In the genomic region with DNA sequence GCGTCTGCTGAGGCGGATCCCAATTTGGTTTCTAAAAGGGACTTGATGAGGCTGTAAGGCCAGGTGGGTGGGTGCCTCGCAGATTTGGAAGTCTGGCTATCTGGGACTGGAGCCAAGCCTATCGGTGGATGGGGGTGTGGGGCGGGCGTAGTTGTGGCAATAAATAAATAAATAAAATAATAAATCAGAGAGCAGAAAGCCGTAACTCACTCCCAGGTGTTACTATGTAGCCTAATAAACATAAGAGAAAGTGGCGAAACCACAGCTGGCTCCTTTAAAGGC, we compare ENCODE assay signal across 9 mouse cellular contexts. TPM values are rescaled to one million over a fixed set of nuclear protein-coding genes. Genes with fewer than 3 reads are reported as not detected.
A peak's percentile ranks its signal among the peaks of the same experiment; 100 is the strongest.
DNase-seq lines count a peak whose midpoint lies in the region; ATAC-seq lines count a peak whose summit lies in the region.
"Had no signal": no experiment of that assay in that cellular context is flagged by ENCODE, and none has a peak within 500 bp of the region (broad histone marks: within the 10 kb centered on the region; RNA-seq: fewer than 3 reads in every experiment).

No protein-coding gene starts in this region.

- DNase-seq in heart, adult 9 months (ENCODE audit: low spot score in 2 of 2) = no peak
- peak; percentile 28 for DNase-seq in brain, adult 2 months (ENCODE audit: low read depth, low spot score)
- DNase-seq in right cerebral cortex, postnatal 36 days (ENCODE audit: low spot score in 2 of 2) = no peak
- DNase-seq in MN1 (ENCODE audit: low spot score) = no peak
- DNase-seq in gastrocnemius, postnatal 14 days = no peak

- no peaks in the 10 kb centered on the region for H3K79me2 ChIP-seq in macrophage (ENCODE audit: inconsistent target)

- H3K9me3 ChIP-seq in heart, embryonic 15.5 days (replicated peaks) = no peaks in the 10 kb centered on the region
- H3K9me3 ChIP-seq in hindbrain, embryonic 12.5 days (replicated peaks) = no peaks in the 10 kb centered on the region

- H3K9ac ChIP-seq in heart, embryonic 15.5 days = peak overlapping the region; percentile 57
- peak overlapping the region; percentile 8; the same call in 1 of the 2 replicates for H3K9ac ChIP-seq in hindbrain, embryonic 12.5 days

- WGBS in heart, embryonic 15.5 days = 12% methylated on average over 8 of the region's 8 CpGs
- 21% methylated on average over 8 of the region's 8 CpGs for WGBS in hindbrain, embryonic 12.5 days
- 20% methylated on average over 6 of the region's 8 CpGs for WGBS in macrophage (ENCODE audit: missing documents)

- H3K4me3 ChIP-seq in heart, embryonic 15.5 days = peak overlapping the region; percentile 53
- H3K4me3 ChIP-seq in hindbrain, embryonic 12.5 days = 0 out of 2 replicates have a peak overlapping the region, but pooled peaks have one; percentile 35
- peak overlapping the region; percentile 35 for H3K4me3 ChIP-seq in macrophage (ENCODE audit: inconsistent target)

- peaks cover 20% of the 10 kb centered on the region for H3K4me1 ChIP-seq in heart, embryonic 15.5 days (replicated peaks)
- H3K4me1 ChIP-seq in hindbrain, embryonic 12.5 days = peaks cover 23% of the 10 kb centered on the region

- intact Hi-C loops in gastrocnemius, postnatal 14 days (cut with DNase I; ENCODE audit: low total_unique reads) = no loop called here

- H3K36me3 ChIP-seq in heart, embryonic 15.5 days = peaks cover 14% of the 10 kb centered on the region
- peaks cover 15% of the 10 kb centered on the region for H3K36me3 ChIP-seq in hindbrain, embryonic 12.5 days
- H3K36me3 ChIP-seq in macrophage (ENCODE audit: inconsistent target) = no peaks in the 10 kb centered on the region

- peak overlapping the region; percentile 87 for H3K4me2 ChIP-seq in heart, embryonic 15.5 days
- H3K4me2 ChIP-seq in hindbrain, embryonic 12.5 days (replicated peaks) = peak overlapping the region; percentile 60

- H3K27me3 ChIP-seq in heart, embryonic 15.5 days = 0 out of 2 replicates have a peak, but pooled peaks cover 4% of the 10 kb centered on the region
- H3K27me3 ChIP-seq in hindbrain, embryonic 12.5 days = peaks cover 31% of the 10 kb centered on the region
- H3K27me3 ChIP-seq: Patski had no signal

- no peak overlapping the region for H3K27ac ChIP-seq in heart, embryonic 15.5 days
- H3K27ac ChIP-seq in hindbrain, embryonic 12.5 days = no peak overlapping the region
- H3K27ac ChIP-seq in macrophage = no peak overlapping the region

- ATAC-seq in heart, embryonic 15.5 days (replicated peaks; ENCODE audit: insufficient number of reproducible peaks, insufficient read depth, low FRiP score, low read depth) = no peak
- no peak for ATAC-seq in hindbrain, embryonic 12.5 days (ENCODE audit: low FRiP score)
- ATAC-seq: Patski had no signal

RNA-seq across cellular contexts. Expression of a gene that starts 1.1 kb away (rescaled TPM):
- 1.00 and 1.6 TPM in 2 replicates for polyA plus RNA-seq in heart, embryonic 15.5 days (2015; fragmentation: Nextera tagmentation; extraction: Ambion mirVana)
- 3.3 and 5.7 TPM in 2 replicates for polyA plus RNA-seq in hindbrain, embryonic 12.5 days (2016; fragmentation: Nextera tagmentation; extraction: Ambion mirVana)
- total RNA-seq in macrophage (2018; cell fraction: chromatin; rRNA removed) = 1 to 10 TPM in 20 of 26 experiments, under 1 TPM in 4, not detected in 2; 0.44 to 8.9 (median 1.8) TPM
- under 1 TPM in 15 of 26 experiments, not detected in 11; 0.06 to 0.15 (median 0.10) TPM for total RNA-seq in macrophage (2018; cell fraction: cytosol; rRNA removed)
- total RNA-seq in macrophage (2018; cell fraction: nucleus; rRNA removed) = 1 to 10 TPM in 12 of 26 experiments, under 1 TPM in 13, not detected in 1; 0.35 to 4.9 (median 0.96) TPM
- 0.10 to 0.13 TPM in 2 of 3 replicates, not detected in the other for polyA plus RNA-seq in macrophage (2018)
- not detected for total RNA-seq in gastrocnemius, postnatal 14 days (2021)

RNA-seq across cellular contexts. Expression of a gene that starts 6.0 kb away (rescaled TPM):
- 466 and 549 TPM in 2 replicates for polyA plus RNA-seq in heart, embryonic 15.5 days (2015; fragmentation: Nextera tagmentation; extraction: Ambion mirVana)
- 455 and 463 TPM in 2 replicates for polyA plus RNA-seq in hindbrain, embryonic 12.5 days (2016; fragmentation: Nextera tagmentation; extraction: Ambion mirVana)
- total RNA-seq in macrophage (2018; cell fraction: chromatin; rRNA removed) = 100 to 1,000 TPM in 8 of 26 experiments, 10 to 100 TPM in 18; 22.2 to 154 (median 72.0) TPM
- total RNA-seq in macrophage (2018; cell fraction: cytosol; rRNA removed) = 100 to 1,000 TPM; 556 to 864 (median 617) TPM
- total RNA-seq in macrophage (2018; cell fraction: nucleus; rRNA removed) = 100 to 1,000 TPM in 22 of 26 experiments, 10 to 100 TPM in 4; 82.9 to 281 (median 152) TPM
- polyA plus RNA-seq in macrophage (2018) = 394 to 858 TPM (median 784 TPM) in 3 replicates
- 100 to 1,000 TPM; 363 to 364 TPM for total RNA-seq in gastrocnemius, postnatal 14 days (2021)

RNA-seq across cellular contexts. Expression of a gene that starts 10.1 kb away (rescaled TPM):
- polyA plus RNA-seq in heart, embryonic 15.5 days (2015; fragmentation: Nextera tagmentation; extraction: Ambion mirVana) = 85.3 and 101 TPM in 2 replicates
- polyA plus RNA-seq in hindbrain, embryonic 12.5 days (2016; fragmentation: Nextera tagmentation; extraction: Ambion mirVana) = 115 TPM in 2 replicates
- total RNA-seq in macrophage (2018; cell fraction: chromatin; rRNA removed) = 100 to 1,000 TPM in 2 of 26 experiments, 10 to 100 TPM in 24; 27.9 to 101 (median 70.4) TPM
- total RNA-seq in macrophage (2018; cell fraction: cytosol; rRNA removed) = 10 to 100 TPM in 2 of 26 experiments, 1 to 10 TPM in 24; 1.1 to 20.3 (median 4.7) TPM
- total RNA-seq in macrophage (2018; cell fraction: nucleus; rRNA removed) = 10 to 100 TPM; 20.7 to 70.6 (median 39.9) TPM
- 13.5 to 25.3 TPM (median 20.5 TPM) in 3 replicates for polyA plus RNA-seq in macrophage (2018)
- 10 to 100 TPM; 15.2 to 22.0 TPM for total RNA-seq in gastrocnemius, postnatal 14 days (2021)

RNA-seq across cellular contexts. Expression of a gene that starts 13.6 kb away (rescaled TPM):
- polyA plus RNA-seq in heart, embryonic 15.5 days (2015; fragmentation: Nextera tagmentation; extraction: Ambion mirVana) = 0.13 and 0.19 TPM in 2 replicates
- polyA plus RNA-seq in hindbrain, embryonic 12.5 days (2016; fragmentation: Nextera tagmentation; extraction: Ambion mirVana) = 0.85 and 0.94 TPM in 2 replicates
- 1 to 10 TPM in 3 of 26 experiments, under 1 TPM in 8, not detected in 15; 0.16 to 1.5 (median 0.79) TPM for total RNA-seq in macrophage (2018; cell fraction: chromatin; rRNA removed)
- total RNA-seq in macrophage (2018; cell fraction: cytosol; rRNA removed) = under 1 TPM in 11 of 26 experiments, not detected in 15; 0.04 to 0.19 (median 0.10) TPM
- under 1 TPM in 6 of 26 experiments, not detected in 20; 0.26 to 0.64 (median 0.38) TPM for total RNA-seq in macrophage (2018; cell fraction: nucleus; rRNA removed)
- polyA plus RNA-seq in macrophage (2018) = 0.15 to 0.50 TPM in 2 of 3 replicates, not detected in the other
- total RNA-seq in gastrocnemius, postnatal 14 days (2021) = not detected

RNA-seq across cellular contexts. Expression of a gene that starts 29.4 kb away (rescaled TPM):
- 2.0 and 2.5 TPM in 2 replicates for polyA plus RNA-seq in heart, embryonic 15.5 days (2015; fragmentation: Nextera tagmentation; extraction: Ambion mirVana)
- polyA plus RNA-seq in hindbrain, embryonic 12.5 days (2016; fragmentation: Nextera tagmentation; extraction: Ambion mirVana) = 3.2 and 4.1 TPM in 2 replicates
- total RNA-seq in macrophage (2018; cell fraction: chromatin; rRNA removed) = 10 to 100 TPM in 7 of 26 experiments, 1 to 10 TPM in 19; 2.1 to 14.0 (median 9.1) TPM
- total RNA-seq in macrophage (2018; cell fraction: cytosol; rRNA removed) = 1 to 10 TPM in 2 of 26 experiments, under 1 TPM in 24; 0.24 to 1.4 (median 0.60) TPM
- 10 to 100 TPM in 1 of 26 experiments, 1 to 10 TPM in 24, under 1 TPM in 1; 0.96 to 11.5 (median 4.2) TPM for total RNA-seq in macrophage (2018; cell fraction: nucleus; rRNA removed)
- 0.42 to 0.65 TPM (median 0.48 TPM) in 3 replicates for polyA plus RNA-seq in macrophage (2018)
- 1 to 10 TPM; 2.1 to 2.4 TPM for total RNA-seq in gastrocnemius, postnatal 14 days (2021)
